8 mouse cellular contexts compared by ENCODE assay signal in genomic region chr1:90906357-90906756, GRCm38 (mm10). TPM values are rescaled to one million over a fixed set of nuclear protein-coding genes. Genes with fewer than 3 reads are reported as not detected.
A peak's percentile ranks its signal among the peaks of the same experiment; 100 is the strongest.
DNase-seq lines count a peak whose midpoint lies in the region; ATAC-seq lines count a peak whose summit lies in the region.
"Had no signal": no experiment of that assay in that cellular context is flagged by ENCODE, and none has a peak within 500 bp of the region (broad histone marks: within the 10 kb centered on the region; RNA-seq: fewer than 3 reads in every experiment).

No protein-coding gene starts in this region.

- ATAC-seq in midbrain, embryonic 15.5 days (replicated peaks): no peak

- WGBS in midbrain, embryonic 10.5 days: 9% methylated on average over 2 of the region's 2 CpGs
- 7% methylated on average over 2 of the region's 2 CpGs for WGBS in midbrain, embryonic 15.5 days

- no peaks in the 10 kb centered on the region for H3K9me3 ChIP-seq in midbrain, embryonic 10.5 days (replicated peaks)
- no peaks in the 10 kb centered on the region for H3K9me3 ChIP-seq in midbrain, embryonic 15.5 days

- H3K4me2 ChIP-seq in midbrain, embryonic 15.5 days: no peak overlapping the region

- peak; percentile 48 for DNase-seq in midbrain, embryonic 10.5 days (ENCODE audit: low spot score)
- DNase-seq in R1 (ENCODE audit: low read depth, low spot score): peak; percentile 61
- DNase-seq in cerebellum, adult 18-20 months: peak; percentile 45 to 49
- DNase-seq in heart, adult 9 months (ENCODE audit: low spot score in 2 of 2): peak; percentile 21 to 48
- DNase-seq in left cerebral cortex, postnatal 25 days (ENCODE audit: low spot score in 2 of 2): peak; percentile 42 to 51
- peak; percentile 71 for DNase-seq in retina, postnatal 1 day

- intact Hi-C loops in left cerebral cortex, postnatal 25 days (cut with DNase I): loop anchor here (2.0 kb wide), 2 partner anchors 50 to 256 kb away; no protein-coding TSS in a partner anchor

- H3K36me3 ChIP-seq in midbrain, embryonic 10.5 days: no peaks in the 10 kb centered on the region
- H3K36me3 ChIP-seq in midbrain, embryonic 15.5 days (replicated peaks): no peaks in the 10 kb centered on the region

- peaks cover 20% of the 10 kb centered on the region for H3K4me1 ChIP-seq in midbrain, embryonic 10.5 days
- H3K4me1 ChIP-seq in midbrain, embryonic 15.5 days: peaks cover 8% of the 10 kb centered on the region; the same call in 1 of the 2 replicates

- H3K4me3 ChIP-seq in midbrain, embryonic 10.5 days: no peak overlapping the region
- no peak overlapping the region for H3K4me3 ChIP-seq in midbrain, embryonic 15.5 days

- H3K9ac ChIP-seq in midbrain, embryonic 15.5 days: no peak overlapping the region

- H3K27ac ChIP-seq in midbrain, embryonic 10.5 days (replicated peaks): no peak overlapping the region
- H3K27ac ChIP-seq in midbrain, embryonic 15.5 days: no peak overlapping the region

- H3K27me3 ChIP-seq in midbrain, embryonic 10.5 days (ENCODE audit: low read depth, poor library complexity, severe bottlenecking): no peaks in the 10 kb centered on the region
- no peaks in the 10 kb centered on the region for H3K27me3 ChIP-seq in midbrain, embryonic 15.5 days (replicated peaks)

RNA-seq across cellular contexts. Expression of gene Mlph, which starts 8.5 kb away (rescaled TPM):
- 0.14 and 0.20 TPM in 2 replicates for polyA plus RNA-seq in midbrain, embryonic 10.5 days (2016; fragmentation: Nextera tagmentation; extraction: Ambion mirVana)
- polyA plus RNA-seq in midbrain, embryonic 15.5 days (2015; fragmentation: Nextera tagmentation; extraction: Ambion mirVana): 0.23 and 0.46 TPM in 2 replicates
- total RNA-seq in left cerebral cortex, postnatal 25 days (2021): 1 to 10 TPM in 1 of 2 experiments, under 1 TPM in 1; 0.85 to 1.3 TPM

RNA-seq across cellular contexts. Expression of gene Prlh, which starts 46.6 kb away (rescaled TPM):
- not detected in 2 replicates for polyA plus RNA-seq in midbrain, embryonic 10.5 days (2016; fragmentation: Nextera tagmentation; extraction: Ambion mirVana)
- not detected in 2 replicates for polyA plus RNA-seq in midbrain, embryonic 15.5 days (2015; fragmentation: Nextera tagmentation; extraction: Ambion mirVana)
- total RNA-seq in left cerebral cortex, postnatal 25 days (2021): not detected
- total RNA-seq: gastrocnemius, adult 8-10 months had no signal
